Mouse (Mus musculus): Measurements from ENCODE around the gene Gon7. TPM values are rescaled to one million over a fixed set of nuclear protein-coding genes. Genes with fewer than 3 reads are reported as not detected.

Gon7 gene
- polyA plus RNA-seq, 1 experiment from 2014 or later = 47.9 TPM

GRCm38 (mm10) chr12:102763696-102764095, 6.1 kb upstream of the Gon7 start:
- H3K36me3 ChIP-seq = peaks cover 38% of the 10 kb centered on the region
- no peak for ATAC-seq (ENCODE audit: low FRiP score)
- H3K4me1 ChIP-seq = peaks cover 17% of the 10 kb centered on the region
- no peak overlapping the region for H3K4me3 ChIP-seq (replicated peaks)
- H3K27me3 ChIP-seq (replicated peaks) = no peaks in the 10 kb centered on the region
- no peak overlapping the region for H3K9ac ChIP-seq (replicated peaks)
- no peak overlapping the region for H3K27ac ChIP-seq (replicated peaks)
- no peaks in the 10 kb centered on the region for H3K9me3 ChIP-seq (replicated peaks)
- H3K4me2 ChIP-seq = no peak overlapping the region

GRCm38 (mm10) chr12:102761668-102762067, 4.1 kb upstream of the Gon7 start:
- Histone ChIP-seq H3K4me3 (replicated peaks) (no peak overlapping the region), H3K27ac (replicated peaks) (no peak overlapping the region), H3K27me3 (replicated peaks) (no peaks in the 10 kb centered on the region), H3K4me1 (peaks cover 23% of the 10 kb centered on the region), H3K9ac (replicated peaks) (no peak overlapping the region), H3K4me2 (no peak overlapping the region), H3K36me3 (peaks cover 20% of the 10 kb centered on the region), H3K9me3 (replicated peaks) (no peaks in the 10 kb centered on the region)
- WGBS = 91% methylated on average over 3 of the region's 3 CpGs
- no peak for ATAC-seq (ENCODE audit: low FRiP score)

GRCm38 (mm10) chr12:102758936-102759335, 1.3 kb upstream of the Gon7 start:
- peaks cover 4% of the 10 kb centered on the region for H3K36me3 ChIP-seq
- H3K9me3 ChIP-seq (replicated peaks) = no peaks in the 10 kb centered on the region
- H3K27me3 ChIP-seq (replicated peaks) = no peaks in the 10 kb centered on the region
- peak overlapping the region; percentile 90; the same call in 1 of the 2 replicates for H3K27ac ChIP-seq (replicated peaks)
- WGBS = 2% methylated on average over 5 of the region's 5 CpGs
- peak overlapping the region; percentile 85 for H3K4me2 ChIP-seq
- H3K9ac ChIP-seq (replicated peaks) = peak overlapping the region; percentile 69
- no peak for ATAC-seq (ENCODE audit: low FRiP score)
- peak overlapping the region; percentile 93 for H3K4me3 ChIP-seq (replicated peaks)
- peaks cover 28% of the 10 kb centered on the region for H3K4me1 ChIP-seq

DNA sequence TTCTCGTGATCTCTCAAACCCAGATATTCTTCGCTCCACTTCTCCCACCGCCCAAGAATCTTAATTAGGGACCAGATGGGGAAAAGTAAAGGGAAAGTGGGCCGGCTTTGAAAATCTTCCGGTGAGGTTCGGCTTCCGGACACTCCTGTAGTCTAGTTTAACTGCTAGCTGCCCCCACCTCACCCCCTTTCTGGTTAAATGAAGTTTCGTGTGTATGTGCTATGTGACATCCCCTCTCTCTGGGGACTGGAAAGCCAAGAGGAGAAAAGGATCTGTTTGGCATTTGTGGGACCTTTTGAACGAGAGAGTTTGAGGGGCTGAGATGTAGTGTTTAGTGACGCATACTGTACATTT, 777 bp upstream of the Gon7 start, which contains the start of gene Gm20604:
Gene Gm20604 (minus strand): TSS at position 270 of the 354 bp plus-strand sequence.
- WGBS = under 1% methylated on average over 10 of the region's 10 CpGs
- Histone ChIP-seq H3K4me1 (peaks cover 28% of the 10 kb centered on the region), H3K27me3 (replicated peaks) (no peaks in the 10 kb centered on the region), H3K9me3 (replicated peaks) (no peaks in the 10 kb centered on the region), H3K4me2 (peak within 1 kb of the TSS; percentile 85), H3K36me3 (no peaks in the 10 kb centered on the region), H3K9ac (replicated peaks) (peak within 1 kb of the TSS; percentile 69), H3K4me3 (replicated peaks) (peak within 1 kb of the TSS; percentile 93), H3K27ac (replicated peaks) (peak within 1 kb of the TSS; percentile 90)
- no peak for ATAC-seq (ENCODE audit: low FRiP score)

DNA sequence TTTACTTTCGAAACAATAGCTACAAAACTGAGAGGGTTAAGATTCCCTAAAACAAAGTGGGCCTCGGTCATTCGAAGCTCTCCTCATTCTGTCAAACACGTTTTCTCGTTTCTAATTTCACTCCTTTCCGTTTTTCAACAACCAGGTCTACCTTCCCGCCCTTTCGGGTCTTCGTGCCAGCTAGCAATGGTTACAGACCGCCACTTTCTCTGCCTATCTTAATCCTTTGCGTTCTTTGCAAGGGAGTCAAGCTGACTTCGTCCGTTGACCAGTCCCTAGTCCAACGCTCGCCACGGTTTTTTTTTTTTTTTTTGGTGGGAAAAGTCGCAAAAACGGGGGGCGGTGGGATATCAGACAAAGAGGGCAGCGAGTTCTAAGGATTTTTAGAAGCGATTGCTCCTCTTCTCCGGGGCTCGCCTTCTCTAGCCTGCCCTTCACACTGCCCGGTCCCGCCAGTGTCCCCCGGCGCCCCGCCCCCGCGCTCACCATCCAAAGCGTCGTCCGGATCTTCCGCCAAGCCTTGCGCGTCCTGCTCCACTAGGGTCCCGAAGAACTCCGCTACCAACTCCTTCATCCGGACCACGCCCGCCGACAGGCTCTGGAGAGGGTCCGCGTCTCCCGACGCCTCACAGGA, 431 bp downstream of the Gon7 start:
- Histone ChIP-seq H3K4me1 (peaks cover 28% of the 10 kb centered on the region), H3K27me3 (replicated peaks) (no peaks in the 10 kb centered on the region), H3K9me3 (replicated peaks) (no peaks in the 10 kb centered on the region), H3K27ac (replicated peaks) (peak overlapping the region; percentile 90), H3K4me3 (replicated peaks) (peak overlapping the region; percentile 93), H3K4me2 (peak overlapping the region; percentile 70), H3K9ac (replicated peaks) (peak overlapping the region; percentile 61), H3K36me3 (no peaks in the 10 kb centered on the region)
- 1% methylated on average over 46 of the region's 46 CpGs for WGBS
- ATAC-seq (ENCODE audit: low FRiP score) = peak; percentile 87

DNA sequence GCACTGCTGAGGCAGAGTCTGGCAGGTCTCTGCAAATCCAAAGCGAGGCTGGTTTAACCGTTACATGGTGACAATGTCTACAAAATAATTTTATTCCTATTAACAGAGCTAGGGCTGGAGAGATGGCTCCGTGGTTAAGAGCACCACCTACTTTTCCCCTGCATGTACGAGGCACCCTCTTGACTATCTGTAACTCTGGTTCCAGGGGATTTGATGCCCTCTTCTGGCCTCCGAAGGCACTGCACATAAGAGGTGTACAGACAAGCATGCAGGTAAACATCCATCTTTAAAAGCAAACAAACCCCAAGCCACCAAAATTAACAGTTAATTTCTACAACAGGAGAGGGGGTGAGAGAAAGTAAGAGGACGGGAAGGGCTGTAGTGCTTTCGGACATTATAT, 1.3 kb downstream of the Gon7 start:
- Histone ChIP-seq H3K27ac (replicated peaks) (no peak overlapping the region), H3K9ac (replicated peaks) (peak overlapping the region; percentile 61; the same call in 1 of the 2 replicates), H3K27me3 (replicated peaks) (no peaks in the 10 kb centered on the region), H3K9me3 (replicated peaks) (no peaks in the 10 kb centered on the region), H3K4me1 (peaks cover 28% of the 10 kb centered on the region), H3K36me3 (no peaks in the 10 kb centered on the region), H3K4me3 (replicated peaks) (peak overlapping the region; percentile 93), H3K4me2 (peak overlapping the region; percentile 70)
- 83% methylated on average over 7 of the region's 7 CpGs for WGBS
- ATAC-seq (ENCODE audit: low FRiP score) = no peak

GRCm38 (mm10) chr12:102748256-102748655, 9.3 kb downstream of the Gon7 start:
- H3K9me3 ChIP-seq (replicated peaks) = no peaks in the 10 kb centered on the region
- H3K4me1 ChIP-seq = peaks cover 13% of the 10 kb centered on the region
- no peak overlapping the region for H3K4me2 ChIP-seq
- H3K36me3 ChIP-seq = peaks cover 14% of the 10 kb centered on the region; the same call in 1 of the 2 replicates
- no peak overlapping the region for H3K9ac ChIP-seq (replicated peaks)
- ATAC-seq (ENCODE audit: low FRiP score) = no peak
- no peak overlapping the region for H3K4me3 ChIP-seq (replicated peaks)
- H3K27me3 ChIP-seq (replicated peaks) = no peaks in the 10 kb centered on the region
- no peak overlapping the region for H3K27ac ChIP-seq (replicated peaks)
- WGBS = 92% methylated on average over 3 of the region's 3 CpGs

DNA sequence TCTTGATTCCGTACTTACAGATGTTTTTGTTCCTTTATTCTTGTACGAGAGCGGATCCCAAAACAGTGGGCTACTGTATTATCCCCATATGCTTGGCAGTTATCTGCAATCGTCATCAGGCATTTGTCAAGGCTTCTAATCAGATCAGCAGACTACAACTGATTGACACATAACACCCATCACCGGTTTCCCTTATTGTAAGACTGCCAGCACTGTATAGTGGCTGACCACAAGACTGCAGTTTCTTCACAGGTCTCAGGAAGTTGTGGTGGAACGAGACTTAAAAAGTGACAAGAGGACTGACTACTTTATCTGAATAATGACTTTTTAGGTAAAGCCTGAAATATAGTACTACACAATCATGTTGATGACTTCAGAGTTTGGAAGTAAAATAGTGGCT, 12.8 kb downstream of the Gon7 start:
- no peak for ATAC-seq (ENCODE audit: low FRiP score)
- peaks cover 14% of the 10 kb centered on the region; the same call in 1 of the 2 replicates for H3K36me3 ChIP-seq
- H3K4me3 ChIP-seq (replicated peaks) = no peak overlapping the region
- H3K27ac ChIP-seq (replicated peaks) = no peak overlapping the region
- H3K9me3 ChIP-seq (replicated peaks) = no peaks in the 10 kb centered on the region
- H3K27me3 ChIP-seq (replicated peaks) = no peaks in the 10 kb centered on the region
- WGBS = 59% methylated on average over 6 of the region's 6 CpGs
- peak overlapping the region; percentile 86 for H3K4me2 ChIP-seq
- H3K9ac ChIP-seq (replicated peaks) = 0 out of 2 replicates have a peak overlapping the region, but pooled peaks have one; percentile 91
- peaks cover 28% of the 10 kb centered on the region for H3K4me1 ChIP-seq

GRCm38 (mm10) chr12:102743589-102744574, 13.7 kb downstream of the Gon7 start, which contains the start of the genes Moap1 and Tmem251:
TSS of gene Moap1 (minus strand) at chr12:102743661.
TSS of gene Tmem251 (plus strand) at chr12:102743762.
- peak within 1 kb of the TSS; percentile 91 for H3K9ac ChIP-seq (replicated peaks)
- peak within 1 kb of the TSS; percentile 82 for H3K4me3 ChIP-seq (replicated peaks)
- H3K4me2 ChIP-seq = peak within 1 kb of the TSS; percentile 86
- H3K27me3 ChIP-seq (replicated peaks) = no peaks in the 10 kb centered on the region
- peak; percentile 98 for ATAC-seq (ENCODE audit: low FRiP score)
- H3K36me3 ChIP-seq = peaks cover 11% of the 10 kb centered on the region; the same call in 1 of the 2 replicates
- peak within 1 kb of the TSS; percentile 97 for H3K27ac ChIP-seq (replicated peaks)
- no peaks in the 10 kb centered on the region for H3K9me3 ChIP-seq (replicated peaks)
- peaks cover 28% of the 10 kb centered on the region for H3K4me1 ChIP-seq
- under 1% methylated on average over 61 of the region's 63 CpGs for WGBS

DNA sequence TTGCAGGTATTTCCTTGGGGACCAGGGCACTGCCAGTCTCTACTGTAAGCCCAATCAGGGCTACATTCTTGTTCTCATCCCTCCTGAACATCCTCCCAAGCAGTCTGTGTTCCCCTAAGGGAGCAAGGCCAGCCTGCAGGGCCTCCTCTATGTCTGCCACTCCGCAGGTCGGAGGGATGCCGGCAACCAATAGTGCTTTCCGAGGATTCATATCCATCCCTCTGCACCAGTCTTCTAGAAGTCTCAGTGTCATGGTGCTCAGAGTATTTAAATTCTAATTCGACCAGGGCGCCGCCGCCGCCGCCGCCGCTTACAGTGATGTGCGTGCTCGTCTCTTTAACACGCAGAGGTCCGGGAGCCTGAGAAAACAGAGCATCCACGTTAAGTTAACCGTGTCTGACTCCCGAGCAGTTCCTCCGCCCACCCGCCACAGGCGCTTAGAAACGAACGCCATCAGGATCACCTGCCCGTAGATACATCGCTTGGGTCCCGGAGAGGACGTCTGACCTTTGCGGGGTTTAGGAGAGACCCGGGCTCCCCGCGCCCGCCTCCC, 14.5 kb downstream of the Gon7 start:
- Histone ChIP-seq H3K4me1 (peaks cover 28% of the 10 kb centered on the region), H3K4me2 (peak overlapping the region; percentile 86), H3K9ac (replicated peaks) (peak overlapping the region; percentile 91), H3K4me3 (replicated peaks) (peak overlapping the region; percentile 82), H3K9me3 (replicated peaks) (no peaks in the 10 kb centered on the region), H3K27me3 (replicated peaks) (no peaks in the 10 kb centered on the region), H3K27ac (replicated peaks) (peak overlapping the region; percentile 97), H3K36me3 (peaks cover 5% of the 10 kb centered on the region; the same call in 1 of the 2 replicates)
- WGBS = under 1% methylated on average over 33 of the region's 33 CpGs
- peak; percentile 79 for ATAC-seq (ENCODE audit: low FRiP score)

- peaks cover 3% of the 10 kb centered on the region; the same call in 1 of the 2 replicates for H3K36me3 ChIP-seq
- H3K9me3 ChIP-seq (replicated peaks) = no peaks in the 10 kb centered on the region
- H3K27ac ChIP-seq (replicated peaks) = no peak overlapping the region
- peak overlapping the region; percentile 82; the same call in 1 of the 2 replicates for H3K4me3 ChIP-seq (replicated peaks)
- H3K27me3 ChIP-seq (replicated peaks) = no peaks in the 10 kb centered on the region
- H3K4me2 ChIP-seq = peak overlapping the region; percentile 86
- ATAC-seq (ENCODE audit: low FRiP score) = no peak
- peak overlapping the region; percentile 91; the same call in 1 of the 2 replicates for H3K9ac ChIP-seq (replicated peaks)
- WGBS = 90% methylated on average over 7 of the region's 7 CpGs
- peaks cover 28% of the 10 kb centered on the region for H3K4me1 ChIP-seq
These were observed 15.5 kb downstream of the Gon7 start for GRCm38 (mm10) chr12:102742056-102742455.
